In genomic region chr2:39190561-39191056, GRCm38 (mm10) we compare ENCODE assay signal across 8 mouse cellular contexts. TPM values are rescaled to one million over a fixed set of nuclear protein-coding genes. Genes with fewer than 3 reads are reported as not detected.
DNase-seq lines count a peak whose midpoint lies in the region; ATAC-seq lines count a peak whose summit lies in the region.

Gene Scai (minus strand): TSS chr2:39190734.

- H3K27me3 ChIP-seq in hindbrain, embryonic 11.5 days (ENCODE audit: control insufficient read depth, insufficient read depth, low read length), result no peaks in the 10 kb centered on the region

- peak within 1 kb of the TSS; percentile 74 for H3K4me2 ChIP-seq in hindbrain, embryonic 11.5 days (replicated peaks; ENCODE audit: low read depth, low read length)

- no peaks in the 10 kb centered on the region for H3K36me3 ChIP-seq in hindbrain, embryonic 11.5 days (ENCODE audit: control insufficient read depth, insufficient read depth, low read length)

- ATAC-seq in hindbrain, embryonic 11.5 days (ENCODE audit: low FRiP score), result peak; percentile 100

- peak; percentile 99 for DNase-seq in Muller cell, postnatal 12 days (ENCODE audit: inconsistent ontology term)
- peak; percentile 100 for DNase-seq in cerebellum, adult 9-11 months
- DNase-seq in frontal cortex, adult 2 months (ENCODE audit: extremely low spot score in 1 of 2, low spot score in 1 of 2), result peak; percentile 99
- peak; percentile 95 for DNase-seq in hindbrain, embryonic 11.5 days (ENCODE audit: low spot score)
- DNase-seq in layer of hippocampus, postnatal 10 days (ENCODE audit: low spot score in 2 of 2), result peak; percentile 97 to 98
- DNase-seq in lung, postnatal 10 days, result peak; percentile 99
- DNase-seq in ovary, postnatal 36 days (ENCODE audit: low spot score), result peak; percentile 96
- peak; percentile 98 for DNase-seq in thymus, postnatal 25 days

- H3K4me1 ChIP-seq in hindbrain, embryonic 11.5 days (replicated peaks; ENCODE audit: control insufficient read depth, insufficient read depth, low read length), result no peaks in the 10 kb centered on the region

- H3K4me3 ChIP-seq in hindbrain, embryonic 11.5 days (ENCODE audit: low read depth, low read length), result peak within 1 kb of the TSS; percentile 87

- no peaks in the 10 kb centered on the region for H3K9me3 ChIP-seq in hindbrain, embryonic 11.5 days (ENCODE audit: control insufficient read depth, low read length)

- peak within 1 kb of the TSS; percentile 97 for H3K27ac ChIP-seq in hindbrain, embryonic 11.5 days (ENCODE audit: low read depth, low read length)

- peak within 1 kb of the TSS; percentile 95 for H3K9ac ChIP-seq in hindbrain, embryonic 11.5 days (ENCODE audit: low read depth, low read length)

- under 1% methylated on average over 39 of the region's 41 CpGs for WGBS in hindbrain, embryonic 11.5 days

RNA-seq across cellular contexts. Expression of gene Scai, which starts in this region (rescaled TPM):
- polyA plus RNA-seq in frontal cortex, adult 2 months (2012; rRNA removed), result 9.4 and 10.3 TPM in 2 replicates
- polyA plus RNA-seq in hindbrain, embryonic 11.5 days (2014; fragmentation: Nextera tagmentation; extraction: Ambion mirVana), result 11.0 and 14.4 TPM in 2 replicates
- 10 to 100 TPM; 84.7 to 94.4 TPM for total RNA-seq in layer of hippocampus, postnatal 10 days (2021)

Comparison
In these comparisons a context has a peak if more than half of its experiments do, and no peak if none do; other contexts are left out.
1. Peak in every context shown above with its lines: DNase-seq, ATAC-seq, H3K4me3 ChIP-seq and H3K27ac ChIP-seq.